Mouse (Mus musculus): ENCODE data around the gene Trak2.
"Not testable (repeated sequence)": the region's sequence is repeated elsewhere in the genome, so short reads cannot be mapped to it uniquely, and the experiment has no call there.

The Trak2 gene

DNA sequence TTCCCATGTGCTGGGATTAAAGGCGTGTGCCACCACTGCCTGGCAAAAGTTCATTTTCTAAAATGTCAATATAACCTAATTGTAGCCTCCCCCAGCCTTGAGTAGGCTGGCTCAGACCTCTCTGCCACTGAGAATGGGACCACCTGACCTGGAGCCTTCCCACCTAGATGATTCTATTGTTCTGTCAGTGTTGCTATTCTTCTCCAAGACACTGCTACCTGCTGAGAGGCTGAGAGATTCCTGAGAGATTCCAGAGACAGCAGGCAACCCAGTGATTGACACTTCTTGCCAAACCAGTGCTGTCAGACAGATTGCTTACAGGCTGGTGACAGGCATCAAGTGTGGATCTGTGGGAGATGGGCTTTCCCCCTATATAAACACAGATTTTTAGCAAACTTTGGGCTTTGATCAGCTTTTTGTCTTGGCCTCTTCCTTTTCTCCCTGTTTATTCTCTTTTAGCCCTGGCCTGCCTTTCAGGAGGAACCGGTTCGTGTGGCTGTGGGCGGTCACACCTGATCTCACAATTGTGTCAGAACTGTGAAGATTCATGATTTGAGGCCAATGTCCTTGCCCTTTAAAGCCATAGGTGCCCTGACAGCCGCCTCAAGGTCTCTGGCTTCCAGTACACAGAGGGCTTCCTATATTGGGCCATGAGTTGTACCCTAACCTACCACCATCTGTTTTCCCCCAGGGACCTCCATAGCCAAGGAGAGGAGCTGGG is 83.2 kb downstream of the Trak2 start:
- peak; percentile 25 for DNase-seq (ENCODE audit: extremely low read depth, low read depth, low spot score)

- no peak for DNase-seq (ENCODE audit: extremely low read depth, low read depth, low spot score)
Measured at GRCm38 (mm10) chr1:58885646-58886045, 87.6 kb downstream of the Trak2 start.

- not testable (repeated sequence) for DNase-seq (ENCODE audit: extremely low read depth, low read depth, low spot score)
Measured at GRCm38 (mm10) chr1:58883279-58883678, 90.0 kb downstream of the Trak2 start.

GRCm38 (mm10) chr1:58879291-58879690 is 93.9 kb downstream of the Trak2 start:
- DNase-seq (ENCODE audit: extremely low read depth, low read depth, low spot score): not testable (repeated sequence)

DNA sequence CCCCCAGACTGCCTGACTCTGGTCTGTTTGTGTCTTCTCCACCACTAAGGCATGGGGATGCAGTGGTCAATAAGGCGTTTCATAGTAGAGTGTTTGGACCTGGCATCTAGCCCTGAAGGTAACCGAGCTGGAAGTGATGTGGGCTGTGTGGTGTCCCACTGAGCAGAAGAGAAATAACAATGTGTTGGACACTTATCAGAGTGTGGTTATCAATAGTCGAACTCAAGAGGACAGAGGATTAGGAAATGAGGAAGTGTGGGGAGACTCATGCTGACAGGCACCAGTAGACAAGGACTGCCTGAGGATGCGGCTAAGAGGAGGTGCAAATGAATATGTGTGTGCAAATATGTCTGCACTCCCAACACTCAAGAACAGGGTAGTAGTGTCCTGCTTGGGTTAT is 96.7 kb downstream of the Trak2 start:
- DNase-seq (ENCODE audit: extremely low read depth, low read depth, low spot score): not testable (repeated sequence)

- DNase-seq (ENCODE audit: extremely low read depth, low read depth, low spot score): not testable (repeated sequence)
Measured at GRCm38 (mm10) chr1:58860586-58860985, 112.6 kb downstream of the Trak2 start.

DNA sequence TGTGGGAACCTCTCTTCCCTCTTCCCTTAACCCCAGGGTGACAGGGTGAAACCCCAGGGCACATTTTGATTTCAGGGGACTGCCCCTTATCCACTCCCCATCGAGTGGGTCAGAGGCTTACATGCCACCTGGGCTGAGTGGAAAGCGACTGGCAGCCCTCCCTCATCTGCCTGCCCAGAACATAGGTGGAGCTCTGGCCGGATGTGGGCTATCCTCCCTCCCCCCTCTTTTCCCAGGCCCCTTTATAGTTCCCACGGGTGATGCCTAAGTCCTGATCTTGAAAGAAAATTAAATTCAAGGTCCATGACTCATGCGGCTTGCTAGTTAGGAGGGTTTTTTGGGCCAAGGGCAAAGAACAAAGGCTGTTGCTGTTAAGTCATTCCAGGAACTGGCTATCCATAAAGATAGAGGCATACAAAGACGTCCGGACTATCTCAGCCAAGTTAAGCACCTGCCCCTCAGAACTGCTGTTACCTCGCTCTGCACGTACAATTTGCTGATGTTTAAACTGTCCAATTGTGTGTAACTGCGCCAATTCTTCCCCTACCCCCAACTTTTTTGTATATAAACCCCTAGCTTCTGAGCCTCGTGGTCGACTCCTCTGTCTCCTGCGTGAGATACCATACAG is 113.4 kb downstream of the Trak2 start:
- not testable (repeated sequence) for DNase-seq (ENCODE audit: extremely low read depth, low read depth, low spot score)

GRCm38 (mm10) chr1:58859131-58859530 is 114.1 kb downstream of the Trak2 start:
- not testable (repeated sequence) for DNase-seq (ENCODE audit: extremely low read depth, low read depth, low spot score)

- not testable (repeated sequence) for DNase-seq (ENCODE audit: extremely low read depth, low read depth, low spot score)
Measured at GRCm38 (mm10) chr1:58856811-58857210, 116.4 kb downstream of the Trak2 start.
